Mouse (Mus musculus) ovary, postnatal 14 days (tissue): ENCODE data around the gene Numb.
A peak's percentile ranks its signal among the peaks of the same experiment; 100 is the strongest.

Experiments
- DNase-seq: peaks from one replicate; pipeline ENCODE4 v3.0.0; 2022; ENCODE audit warnings: low spot score

Gene Numb

DNA sequence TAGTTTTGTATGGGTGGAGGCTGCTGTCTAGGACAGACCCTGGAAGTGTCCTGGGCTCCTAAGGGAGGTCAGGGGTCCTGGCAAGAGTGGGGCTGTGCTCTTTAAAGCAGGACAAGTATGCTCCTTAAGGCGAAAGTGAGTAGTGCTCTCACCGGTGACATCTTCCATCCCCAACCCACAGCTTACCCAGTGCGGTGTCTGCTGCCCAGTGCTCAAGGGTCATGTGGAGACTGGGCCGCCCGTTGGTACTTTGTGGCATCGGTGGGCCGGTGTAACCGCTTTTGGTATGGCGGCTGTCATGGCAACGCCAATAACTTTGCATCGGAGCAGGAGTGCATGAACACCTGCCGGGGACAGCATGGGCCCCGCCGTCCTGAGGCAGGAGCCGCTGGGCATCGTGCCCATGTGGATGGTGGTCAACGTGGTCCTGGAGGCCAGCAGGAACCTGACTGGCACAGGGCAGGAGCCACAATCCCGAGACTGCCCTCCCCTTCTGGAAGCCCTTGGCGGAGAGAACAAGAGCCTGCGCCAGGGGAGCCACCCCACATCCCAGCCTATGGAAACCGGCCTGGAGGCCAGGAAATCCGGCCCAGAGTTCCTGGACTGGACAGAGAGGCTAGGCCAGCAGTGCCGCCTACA, 140.0 kb downstream of the Numb start:
- no peak for DNase-seq

DNA sequence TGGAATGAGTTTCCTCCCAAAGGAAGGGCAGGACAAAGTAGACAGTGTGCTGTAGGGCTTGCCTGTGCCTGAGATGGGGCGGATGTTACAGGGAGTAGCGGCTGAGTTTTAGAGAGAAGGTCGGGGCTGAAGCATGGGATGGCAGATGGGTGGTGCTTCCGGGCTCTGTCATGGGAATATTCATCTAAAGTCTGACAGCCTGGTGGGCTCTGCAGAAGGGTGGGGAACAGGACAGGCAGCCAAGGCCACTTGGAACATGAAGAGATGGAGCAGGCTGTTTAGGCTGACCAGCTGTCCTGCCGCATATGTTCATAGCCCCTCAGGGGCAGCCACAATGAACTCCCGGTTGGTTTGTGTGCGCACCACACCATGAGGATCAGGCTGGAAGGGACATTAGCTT, 140.5 kb downstream of the Numb start:
- no peak for DNase-seq

DNA sequence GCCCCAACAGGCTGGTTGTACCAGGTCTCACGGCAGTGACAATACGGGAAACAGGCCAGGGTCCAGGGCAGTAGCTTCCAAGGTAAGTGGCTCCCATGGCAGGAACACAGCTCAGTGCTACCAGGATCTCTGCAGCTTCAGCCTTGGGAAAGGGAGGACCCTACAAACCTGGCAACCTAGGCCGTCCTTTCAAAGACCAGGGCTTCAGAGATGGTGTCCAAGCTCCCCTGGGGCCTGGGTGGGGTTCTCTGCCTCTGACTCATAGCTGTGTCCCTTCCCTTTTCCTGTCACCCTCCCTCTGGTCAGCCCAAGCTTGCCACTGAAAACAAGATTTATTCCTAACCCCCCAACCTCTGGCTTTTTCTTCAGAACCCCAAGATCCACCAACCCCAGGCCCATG, 141.6 kb downstream of the Numb start:
- DNase-seq, result no peak

DNA sequence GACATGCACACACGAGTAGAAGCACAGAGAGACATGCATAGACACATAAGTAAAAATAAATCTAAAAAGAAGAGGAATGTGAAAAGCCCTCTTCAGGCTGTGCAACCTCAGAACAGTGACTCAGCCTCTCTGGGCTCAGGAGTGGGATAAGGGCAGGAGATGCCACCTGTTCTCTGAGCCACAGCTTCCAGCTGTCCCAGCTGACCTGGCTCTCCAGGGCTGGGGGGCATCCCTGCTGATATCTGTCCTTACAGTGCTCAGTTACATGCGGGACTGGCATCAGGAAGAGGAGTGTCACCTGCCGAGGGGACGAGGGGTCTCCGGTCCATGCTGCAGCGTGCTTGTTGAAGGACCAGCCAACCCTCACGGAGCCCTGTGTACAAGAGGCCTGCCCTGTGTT, 145.0 kb downstream of the Numb start:
- no peak for DNase-seq

DNA sequence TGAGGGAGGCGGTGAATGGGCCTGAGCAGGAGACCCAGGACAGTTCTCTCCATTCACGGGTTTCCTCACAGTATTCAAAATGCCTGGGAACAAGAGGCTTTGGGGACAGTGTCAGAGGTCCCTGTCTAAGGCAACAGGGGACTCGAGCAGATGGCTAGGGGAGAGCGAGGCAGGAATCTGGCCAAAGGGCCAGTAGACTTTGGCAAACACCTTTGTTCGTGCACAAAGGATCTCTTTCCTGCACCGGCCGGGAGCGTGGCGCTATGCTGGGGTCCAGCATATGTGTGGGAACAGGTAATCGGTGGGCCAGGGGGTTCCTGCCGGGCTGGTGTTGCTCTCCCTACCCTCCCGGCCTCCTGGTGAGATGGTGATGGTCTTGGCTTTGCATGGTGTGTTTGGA, 146.1 kb downstream of the Numb start:
- no peak for DNase-seq

DNA sequence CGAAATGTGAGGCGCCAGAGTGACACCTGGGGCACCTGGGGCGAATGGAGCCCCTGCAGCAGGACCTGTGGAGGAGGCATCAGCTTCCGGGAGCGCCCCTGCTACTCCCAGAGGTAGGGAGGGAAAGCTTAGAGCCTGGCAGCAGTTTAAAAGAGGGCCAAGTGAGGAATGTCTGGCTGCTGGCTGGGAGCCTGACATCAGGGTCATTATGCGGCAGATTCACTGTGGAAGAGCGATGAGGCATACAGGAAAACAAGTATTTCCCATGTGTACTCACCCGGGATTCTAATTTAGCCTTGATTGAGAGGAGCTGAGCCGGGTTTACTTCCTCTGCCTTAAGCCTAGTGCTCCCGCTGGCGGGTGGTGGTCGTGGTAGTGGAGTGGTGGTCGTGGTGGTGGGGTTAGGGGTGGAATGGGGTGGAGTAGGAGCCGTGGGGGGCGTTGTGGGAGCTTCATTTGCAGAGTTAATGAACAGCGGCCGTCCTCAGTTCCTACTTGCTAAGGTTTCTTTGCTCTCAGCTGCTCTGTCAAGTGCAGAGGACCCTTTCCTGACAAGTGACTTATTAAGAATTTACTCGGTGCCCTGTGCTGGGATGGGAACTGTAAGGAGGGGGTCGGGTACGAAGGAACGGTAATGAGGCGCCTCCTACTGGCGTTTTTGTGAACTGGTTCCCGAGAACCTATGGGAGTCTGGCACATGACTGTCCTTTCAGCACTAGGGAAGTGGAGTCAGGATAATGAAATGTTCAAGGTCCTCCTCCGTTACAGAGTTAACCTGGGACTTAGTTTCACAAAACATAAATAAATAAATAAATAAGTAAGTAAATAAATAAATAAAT, 151.1 kb downstream of the Numb start:
- peak; percentile 49 for DNase-seq

DNA sequence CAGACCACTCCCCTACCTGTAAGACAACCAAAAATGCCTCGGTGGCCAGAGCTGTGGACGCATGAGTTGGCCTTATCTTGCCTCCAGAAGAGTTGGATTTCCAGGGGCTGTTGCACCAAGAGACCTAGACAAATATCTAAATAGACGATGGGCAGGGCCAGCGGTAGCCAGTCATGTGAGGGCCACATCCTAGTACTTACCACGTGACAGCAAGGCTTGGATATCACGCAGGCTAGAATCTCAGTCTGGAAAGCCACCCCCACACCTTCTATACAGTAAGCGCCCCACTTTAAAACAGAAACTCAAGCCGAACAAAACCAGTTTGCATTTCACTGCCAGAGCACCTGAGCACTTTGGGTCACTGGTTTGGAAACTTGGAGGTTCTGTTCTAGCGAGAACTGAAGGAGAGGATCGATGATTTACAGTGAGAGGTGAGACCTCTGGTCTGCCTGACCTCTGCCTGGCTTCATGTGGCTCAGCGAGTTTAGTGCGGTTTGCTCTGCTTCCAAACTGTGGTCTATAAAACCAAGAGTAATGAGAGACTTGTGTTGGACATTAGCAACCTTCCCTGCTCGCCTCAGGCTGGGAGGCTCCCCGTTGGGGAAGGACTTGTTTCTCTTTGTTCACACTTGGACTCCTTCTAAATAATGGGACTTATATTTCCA, 153.4 kb downstream of the Numb start:
- no peak for DNase-seq

DNA sequence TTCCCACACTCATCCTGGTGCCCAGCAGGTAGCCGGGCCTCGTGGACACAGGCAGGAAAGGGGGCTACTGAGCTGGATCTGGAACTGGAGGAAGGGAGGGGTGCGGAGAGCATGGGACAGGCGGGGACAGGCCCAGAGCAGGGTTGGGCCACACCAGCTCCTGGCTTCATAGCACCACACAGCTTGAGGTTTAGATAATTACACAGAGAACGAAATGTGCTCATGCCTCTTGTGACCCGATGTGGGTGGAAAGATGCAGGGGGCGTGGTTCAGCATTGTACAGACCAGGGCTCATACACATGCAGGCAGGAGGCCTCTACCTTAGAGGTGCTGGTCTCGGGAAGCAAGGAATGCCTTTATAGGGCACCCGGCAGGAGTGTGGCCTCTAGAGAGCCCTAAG, 153.9 kb downstream of the Numb start:
- DNase-seq, result no peak

DNA sequence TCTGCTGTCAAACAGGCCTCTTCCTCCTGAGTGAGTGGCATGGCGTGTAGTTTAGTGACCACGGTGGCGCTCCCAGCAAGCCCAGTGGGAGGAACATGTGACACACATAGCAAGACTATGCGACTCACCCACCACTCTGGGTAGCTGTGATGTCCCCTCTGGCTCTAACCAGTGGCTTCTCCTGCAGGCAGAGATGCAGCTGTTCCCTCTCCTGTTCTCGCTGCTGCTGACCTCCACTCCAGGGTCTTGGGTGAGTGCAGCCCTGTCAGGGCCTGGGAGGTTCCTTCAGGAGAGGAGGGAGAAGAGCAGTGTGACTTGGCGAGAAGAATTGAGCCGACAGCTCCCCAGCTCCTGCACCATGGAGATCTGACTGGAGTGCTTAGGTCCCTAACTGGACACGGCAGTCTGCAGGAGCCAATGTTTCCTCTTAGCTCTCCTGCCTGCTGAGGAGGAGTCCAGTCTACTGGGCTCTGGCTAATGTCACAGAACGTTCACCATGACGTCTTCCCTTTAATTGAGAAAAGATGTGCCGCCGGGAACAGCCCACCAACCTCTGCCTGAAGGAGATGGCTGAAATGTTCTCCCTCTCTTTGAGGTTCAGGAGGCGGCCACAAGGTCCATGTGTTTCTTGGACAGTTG, 155.7 kb downstream of the Numb start:
- DNase-seq, result no peak

DNA sequence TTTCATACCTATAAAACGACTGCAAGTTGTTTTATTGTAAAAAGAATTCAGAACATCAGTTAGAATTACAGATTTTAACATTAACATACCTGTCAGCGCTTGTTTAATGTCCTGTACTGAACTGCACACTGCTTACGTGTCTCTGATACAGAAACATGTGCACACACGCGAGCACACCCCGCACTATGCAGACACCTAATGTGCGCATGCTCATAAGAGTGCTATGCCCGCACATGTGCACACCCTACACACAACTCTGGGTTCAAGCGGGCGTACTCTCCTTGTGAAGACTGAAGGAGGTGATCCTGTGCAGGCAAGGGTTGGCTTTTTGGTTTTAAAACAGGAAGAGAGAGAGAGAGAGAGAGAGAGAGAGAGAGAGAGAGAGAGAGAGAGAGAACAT, 157.2 kb downstream of the Numb start:
- DNase-seq, result no peak

DNA sequence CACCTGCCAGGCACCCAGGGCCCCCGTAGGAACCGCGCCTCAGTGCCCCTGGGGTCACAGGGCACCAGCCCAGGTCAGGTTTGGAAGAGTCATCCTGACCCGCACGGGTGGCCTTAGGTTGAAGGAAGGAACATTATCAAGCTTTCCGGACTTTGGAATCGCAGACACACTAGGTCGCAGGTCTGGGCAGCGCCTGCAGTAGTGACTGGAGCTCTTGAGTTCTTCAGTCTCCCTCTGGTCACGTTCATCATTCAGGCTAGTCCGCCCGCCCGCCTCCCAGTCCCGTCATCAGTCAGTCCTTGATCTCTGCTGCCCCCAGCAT, 157.7 kb downstream of the Numb start:
- no peak for DNase-seq

DNA sequence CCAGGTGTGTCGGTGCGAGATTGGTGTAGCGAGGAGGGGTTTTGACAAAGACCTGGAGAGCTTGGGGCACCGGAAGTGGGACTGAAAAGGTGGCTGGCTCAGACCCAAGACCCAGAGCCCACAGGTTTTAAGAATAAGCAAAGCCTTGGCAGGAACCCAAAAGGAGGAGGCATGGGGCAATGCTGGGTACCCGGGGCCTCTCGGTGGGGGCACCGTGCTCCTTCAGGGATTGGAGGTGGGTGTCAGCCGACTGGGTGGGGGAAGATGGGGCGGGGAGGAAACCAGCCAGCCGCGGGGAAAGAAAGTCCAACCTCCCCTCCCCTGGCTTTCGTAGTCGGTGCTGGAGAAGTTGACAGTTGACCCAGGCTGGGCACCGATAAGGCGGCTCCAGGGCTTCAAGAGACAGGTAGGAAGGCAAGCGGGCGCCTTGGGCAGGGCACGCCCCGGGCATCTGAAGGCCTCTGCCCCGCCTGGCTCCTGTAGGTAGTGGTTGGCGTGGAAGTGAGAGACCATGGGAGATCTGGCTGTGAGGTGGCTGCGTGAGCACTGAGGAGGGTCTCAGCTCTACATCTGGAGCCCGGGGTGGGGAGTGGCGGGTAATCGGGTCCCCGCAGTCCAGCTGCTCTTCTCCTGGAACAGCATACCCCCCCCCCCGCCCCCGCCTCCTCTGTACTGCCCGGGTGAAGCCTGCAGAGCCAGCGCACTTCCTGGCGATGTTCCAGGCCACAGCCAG, 158.3 kb downstream of the Numb start, which contains the start of gene Papln:
Gene Papln (plus strand): TSS at position 324 of the 733 bp plus-strand sequence.
- no peak for DNase-seq

DNA sequence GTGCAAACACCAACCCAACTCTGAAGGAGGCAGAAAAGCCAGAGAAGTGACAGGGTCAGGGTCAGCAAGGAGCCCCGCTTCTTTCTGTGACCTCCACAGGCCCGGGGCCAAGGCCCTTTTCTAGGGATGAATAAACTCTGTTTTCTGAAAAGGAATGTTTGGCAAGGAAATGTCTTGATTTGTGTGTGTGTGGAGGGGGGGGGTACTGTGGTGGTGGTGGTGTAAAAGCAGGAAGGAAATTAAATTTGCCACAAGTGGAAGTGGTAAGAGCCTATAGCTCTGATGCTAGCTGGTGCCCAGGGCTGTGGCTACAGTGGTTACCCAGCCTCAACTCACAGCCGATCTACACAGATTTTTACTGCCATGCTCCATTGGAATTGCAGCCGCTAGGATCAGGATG, 159.0 kb downstream of the Numb start:
- no peak for DNase-seq

DNA sequence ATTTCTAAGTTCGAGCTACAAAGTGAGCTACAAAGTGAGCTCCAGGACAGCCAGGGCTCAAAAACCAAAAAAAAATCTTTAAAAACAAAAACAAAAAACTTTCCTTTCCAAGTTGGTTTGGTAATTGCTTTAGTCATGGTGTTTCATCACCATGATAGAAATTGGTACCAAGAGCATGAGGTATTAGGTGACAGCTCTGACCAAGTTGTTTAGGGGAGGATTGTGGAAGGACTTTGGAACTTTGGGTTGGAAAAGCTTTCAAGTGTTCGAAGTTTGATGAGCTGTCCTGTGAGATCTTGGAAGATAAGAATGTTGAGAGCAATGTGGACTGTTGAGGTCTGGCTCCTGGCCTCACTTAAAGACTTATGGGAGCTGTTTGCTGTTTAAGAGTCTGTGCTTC, 161.5 kb downstream of the Numb start:
- no peak for DNase-seq

DNA sequence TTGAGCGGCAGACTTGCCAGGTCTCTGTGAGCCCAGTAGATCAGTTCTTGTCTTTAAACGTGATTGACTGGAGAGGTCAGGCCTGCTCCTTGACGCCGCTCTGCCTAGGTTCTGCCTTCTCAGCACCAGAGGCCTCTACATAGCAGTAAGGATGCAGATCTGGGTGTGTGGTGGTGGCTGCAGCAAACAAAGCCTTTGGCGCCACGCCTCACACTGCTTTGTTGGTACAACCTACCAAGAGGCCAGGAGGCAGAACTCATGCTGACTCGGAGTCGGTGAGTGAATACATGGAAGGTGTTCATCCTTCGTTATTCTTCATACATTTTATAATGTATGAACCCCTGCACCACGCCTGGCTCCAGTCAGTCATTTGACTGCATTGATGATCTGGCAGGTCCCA, 163.0 kb downstream of the Numb start:
- DNase-seq, result no peak

DNA sequence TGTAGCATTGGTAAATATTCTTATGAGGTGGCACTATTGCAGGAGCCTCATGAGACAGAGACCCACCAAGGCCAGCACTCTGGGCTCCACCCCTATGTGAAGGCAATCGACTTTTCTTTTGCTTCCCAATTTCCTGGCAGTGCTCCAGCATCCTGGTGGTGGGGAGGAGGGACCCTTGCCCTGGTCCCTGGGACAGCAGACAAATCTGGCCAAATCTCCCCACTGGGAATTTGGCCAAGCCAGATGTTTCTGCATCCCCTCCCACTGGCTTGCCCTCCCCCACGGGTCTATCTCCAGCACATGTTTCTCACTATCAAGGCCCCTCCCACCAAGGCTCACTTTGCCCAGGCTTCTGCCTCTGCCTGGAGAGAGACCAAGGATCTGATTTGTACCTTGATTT, 169.2 kb downstream of the Numb start:
- DNase-seq, result peak; percentile 64

DNA sequence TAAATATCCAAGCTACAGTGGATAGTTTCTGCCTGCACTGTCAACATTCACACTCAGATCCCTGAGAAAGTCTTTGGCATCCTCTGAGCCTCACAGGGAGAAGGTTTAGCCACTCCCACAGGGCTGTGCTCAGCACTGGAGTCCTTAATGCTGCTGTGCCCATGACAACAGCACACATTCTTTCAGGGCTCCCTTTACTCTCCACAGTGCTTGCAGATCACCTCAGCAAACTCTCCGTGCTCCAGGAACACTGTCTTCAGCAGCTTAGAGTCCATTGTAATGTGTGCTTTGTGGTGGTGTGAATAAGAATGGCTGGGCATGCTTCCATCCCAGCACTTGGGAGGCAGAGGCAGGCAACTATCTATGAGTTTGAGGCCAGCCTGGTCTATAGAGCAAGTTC, 172.5 kb downstream of the Numb start:
- DNase-seq, result no peak
